Mouse (Mus musculus) midbrain, embryonic 12.5 days (tissue): ENCODE data around the gene Pcx. TPM values are rescaled to one million over a fixed set of nuclear protein-coding genes. Genes with fewer than 3 reads are reported as not detected.

Experiments
- ATAC-seq: fragments of 200-750 bp; cut with Nextera tagmentation; 2 replicates; pipeline ENCODE4 v1.8.0; 2017; ENCODE audit warnings: low read depth, moderate TSS enrichment, moderate library complexity; ENCODE audit not compliant: low FRiP score
- H3K27ac ChIP-seq: fragments of 300-500 bp; sonication (generic); replicated peaks from 2 replicates; pipeline ENCODE4 v1.5.1; 2016; ENCODE audit warnings: mild to moderate bottlenecking
- H3K27me3 ChIP-seq: fragments of 300-500 bp; sonication (generic); 2 replicates; pipeline ENCODE4 v1.6.1; 2016; ENCODE audit warnings: mild to moderate bottlenecking
- H3K36me3 ChIP-seq: fragments of 300-500 bp; sonication (generic); 2 replicates; pipeline ENCODE4 v1.6.1; 2016
- H3K4me1 ChIP-seq: fragments of 300-500 bp; sonication (generic); 2 replicates; pipeline ENCODE4 v1.6.1; 2016
- H3K4me2 ChIP-seq: fragments of 300-500 bp; sonication (generic); replicated peaks from 2 replicates; pipeline ENCODE4 v1.6.1; 2016; ENCODE audit warnings: mild to moderate bottlenecking, moderate library complexity
- H3K4me3 ChIP-seq: fragments of 300-500 bp; sonication (generic); 2 replicates; pipeline ENCODE4 v1.5.1; 2016; ENCODE audit warnings: mild to moderate bottlenecking
- H3K9ac ChIP-seq: fragments of 300-500 bp; sonication (generic); replicated peaks from 2 replicates; pipeline ENCODE4 v1.6.1; 2016; ENCODE audit warnings: mild to moderate bottlenecking, moderate library complexity
- H3K9me3 ChIP-seq: fragments of 300-500 bp; sonication (generic); 2 replicates; pipeline ENCODE4 v1.6.1; 2016; ENCODE audit warnings: mild to moderate bottlenecking
- WGBS: fragments of 180-500 bp; shearing (Covaris S2); methylation state at CpG from one replicate; pipeline ENCODE4 v1.1.7; 2016; 5-methylcytosine and 5-hydroxymethylcytosine counted together
- microRNA-seq: library from miRNA; unstranded; fragments of <30 nt; microRNA quantifications from one replicate; pipeline ENCODE4, GENCODE M21; 2017
- polyA plus RNA-seq: library from polyadenylated mRNA; unstranded; fragments of >200 nt; fragmentation: Nextera tagmentation; extraction: Ambion mirVana; gene quantifications from 2 replicates; pipeline ENCODE4 v1.2.1, GENCODE M21; 2016

The Pcx gene
- polyA plus RNA-seq, 1 experiment from 2014 or later, result 24.5 TPM

GRCm38 (mm10) chr19:4644271-4644670, 134.0 kb downstream of the Pcx start:
- no peaks in the 10 kb centered on the region for H3K27me3 ChIP-seq
- H3K4me3 ChIP-seq, result no peak overlapping the region
- 49% methylated on average over 10 of the region's 10 CpGs for WGBS
- H3K9me3 ChIP-seq, result no peaks in the 10 kb centered on the region
- no peaks in the 10 kb centered on the region for H3K4me1 ChIP-seq
- H3K4me2 ChIP-seq, result no peak overlapping the region
- ATAC-seq, result no peak
- no peaks in the 10 kb centered on the region for H3K36me3 ChIP-seq
- H3K27ac ChIP-seq, result no peak overlapping the region
- H3K9ac ChIP-seq, result 0 out of 2 replicates have a peak overlapping the region, but pooled peaks have one; percentile 15

GRCm38 (mm10) chr19:4646917-4647492, 136.7 kb downstream of the Pcx start:
- Histone ChIP-seq H3K9ac (no peak overlapping the region), H3K4me3 (no peak overlapping the region), H3K36me3 (no peaks in the 10 kb centered on the region), H3K4me1 (no peaks in the 10 kb centered on the region), H3K9me3 (no peaks in the 10 kb centered on the region), H3K4me2 (no peak overlapping the region), H3K27me3 (no peaks in the 10 kb centered on the region), H3K27ac (no peak overlapping the region)
- no peak for ATAC-seq
- 74% methylated on average over 11 of the region's 11 CpGs for WGBS

- no peaks in the 10 kb centered on the region for H3K36me3 ChIP-seq
- no peak overlapping the region for H3K9ac ChIP-seq
- H3K9me3 ChIP-seq, result no peaks in the 10 kb centered on the region
- ATAC-seq, result no peak
- H3K4me1 ChIP-seq, result no peaks in the 10 kb centered on the region
- WGBS, result 92% methylated on average over 5 of the region's 5 CpGs
- H3K4me2 ChIP-seq, result no peak overlapping the region
- no peak overlapping the region for H3K4me3 ChIP-seq
- no peaks in the 10 kb centered on the region for H3K27me3 ChIP-seq
- H3K27ac ChIP-seq, result no peak overlapping the region
Observed at GRCm38 (mm10) chr19:4658156-4658555, 147.9 kb downstream of the Pcx start.

GRCm38 (mm10) chr19:4666815-4667214, 156.5 kb downstream of the Pcx start:
- no peak for ATAC-seq
- no peak overlapping the region for H3K9ac ChIP-seq
- no peaks in the 10 kb centered on the region for H3K36me3 ChIP-seq
- no peak overlapping the region for H3K27ac ChIP-seq
- H3K9me3 ChIP-seq, result no peaks in the 10 kb centered on the region
- H3K27me3 ChIP-seq, result no peaks in the 10 kb centered on the region
- no peak overlapping the region for H3K4me2 ChIP-seq
- no peaks in the 10 kb centered on the region for H3K4me1 ChIP-seq
- no peak overlapping the region for H3K4me3 ChIP-seq

GRCm38 (mm10) chr19:4670776-4671175, 160.5 kb downstream of the Pcx start:
- H3K9me3 ChIP-seq, result no peaks in the 10 kb centered on the region
- 87% methylated on average over 4 of the region's 4 CpGs for WGBS
- no peak overlapping the region for H3K4me2 ChIP-seq
- no peaks in the 10 kb centered on the region for H3K27me3 ChIP-seq
- no peak overlapping the region for H3K27ac ChIP-seq
- no peak overlapping the region for H3K9ac ChIP-seq
- ATAC-seq, result no peak
- H3K36me3 ChIP-seq, result no peaks in the 10 kb centered on the region
- H3K4me1 ChIP-seq, result no peaks in the 10 kb centered on the region
- no peak overlapping the region for H3K4me3 ChIP-seq

Small RNAs within 50 kb of the gene (microRNA-seq; reads per million reads assigned to microRNA genes)
- 2.1 reads per million for gene Mir6986

Other genes with a start within 250 kb of the Pcx start
- gene Ssh3, start 241.3 kb upstream of the Pcx start, polyA plus RNA-seq, result 6.0 and 7.5 TPM in 2 replicates
- 17.6 and 18.9 TPM in 2 replicates for gene Ankrd13d, start 227.3 kb upstream of the Pcx start, polyA plus RNA-seq
- 18.4 and 19.3 TPM in 2 replicates for gene Grk2, start 204.2 kb upstream of the Pcx start, polyA plus RNA-seq
- gene Kdm2a, start 112.2 kb upstream of the Pcx start, polyA plus RNA-seq, result 58.0 and 63.2 TPM in 2 replicates
- gene Rhod, start 71.0 kb upstream of the Pcx start, polyA plus RNA-seq, result 6.7 and 10.3 TPM in 2 replicates
- 1.5 and 1.9 TPM in 2 replicates for gene Syt12, start 33.0 kb upstream of the Pcx start, polyA plus RNA-seq
- not detected in 2 replicates for gene 2010003K11Rik, start 11.9 kb upstream of the Pcx start, polyA plus RNA-seq
- gene Lrfn4, start 105.2 kb downstream of the Pcx start, polyA plus RNA-seq, result 13.6 and 16.1 TPM in 2 replicates
- gene Rce1, start 115.2 kb downstream of the Pcx start, polyA plus RNA-seq, result 57.2 and 59.8 TPM in 2 replicates
- gene Gm960, start 188.2 kb downstream of the Pcx start, polyA plus RNA-seq, result 4.4 and 6.5 TPM in 2 replicates
- gene Sptbn2, start 200.7 kb downstream of the Pcx start, polyA plus RNA-seq, result 32.1 and 32.9 TPM in 2 replicates
- 162 and 168 TPM in 2 replicates for gene Rbm4b, start 246.0 kb downstream of the Pcx start, polyA plus RNA-seq